Mouse (Mus musculus): Measurements from ENCODE around the gene Borcs8.
A peak's percentile ranks its signal among the peaks of the same experiment; 100 is the strongest.

Gene Borcs8

DNA sequence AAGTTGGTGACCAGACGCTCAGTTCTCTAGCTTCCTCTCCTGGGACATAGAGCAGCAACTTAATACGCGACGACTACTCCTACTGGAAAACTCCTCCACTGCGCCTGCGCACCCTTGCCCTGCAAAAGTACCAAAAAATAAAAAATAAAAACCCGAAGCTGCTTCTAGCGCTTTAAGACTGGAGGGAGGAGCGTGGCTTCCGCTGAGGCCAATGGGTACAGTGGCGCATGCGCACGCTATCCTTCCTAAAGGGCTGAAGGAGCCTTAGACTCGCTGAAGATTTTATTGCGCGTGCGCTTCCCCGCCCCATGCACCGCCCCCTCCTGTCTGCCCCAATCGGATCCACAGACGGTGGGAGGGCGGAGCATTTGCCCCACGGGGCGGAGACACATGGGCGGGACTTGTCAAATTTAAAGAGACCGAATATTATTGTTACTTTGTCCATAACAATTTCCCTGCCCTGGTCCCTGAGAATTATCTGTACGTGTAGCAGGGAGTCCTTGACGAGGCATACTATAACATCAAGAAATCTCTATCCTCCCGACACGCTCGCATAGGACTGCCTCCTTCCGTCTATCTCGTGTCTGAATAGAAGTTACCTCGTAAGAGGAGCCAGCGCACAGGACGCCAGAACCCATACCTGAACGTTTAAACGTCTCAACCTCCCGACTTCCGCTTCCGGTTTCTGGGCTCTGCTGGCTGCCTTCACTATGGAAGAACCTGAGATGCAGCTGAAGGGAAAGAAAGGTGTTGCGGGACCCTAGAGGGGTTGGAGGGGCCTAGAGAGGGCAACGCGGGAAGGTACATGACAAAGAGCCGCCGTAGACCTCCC lies at the start of gene Borcs8, which contains the start of the genes Rfxank and Mef2b:
TSS of gene Borcs8 (plus strand) at position 474 of the 832 bp plus-strand sequence.
TSS of gene Rfxank (minus strand) at position 129 of the 832 bp plus-strand sequence.
TSS of gene Mef2b (plus strand) at position 686 of the 832 bp plus-strand sequence.
- DNase-seq (ENCODE audit: low spot score) = peak; percentile 100

- DNase-seq (ENCODE audit: low spot score) = no peak
Measured at GRCm38 (mm10) chr8:70092786-70093185, 46.5 kb upstream of the Borcs8 start.

GRCm38 (mm10) chr8:70099276-70099675 lies 40.0 kb upstream of the Borcs8 start:
- no peak for DNase-seq (ENCODE audit: low spot score)

DNA sequence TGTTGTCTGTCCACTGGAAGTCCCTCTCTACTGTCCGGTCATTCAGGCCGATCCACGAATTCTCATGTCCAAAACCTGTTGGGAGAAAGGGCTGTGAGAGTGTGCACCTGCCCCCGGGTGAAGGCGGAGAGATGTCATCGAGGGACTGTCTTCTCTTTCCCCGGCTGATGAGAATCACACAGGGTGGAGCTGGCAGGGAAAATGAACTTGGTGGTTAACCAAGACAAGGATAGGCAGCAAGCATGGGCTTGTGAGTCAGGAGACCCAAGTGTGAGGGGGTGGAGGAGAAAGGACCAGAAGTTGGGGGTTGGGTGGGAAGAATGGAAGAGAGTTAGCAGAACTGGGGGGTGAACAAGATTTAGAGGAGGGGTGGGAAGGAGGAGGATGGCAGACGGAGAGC lies 39.1 kb upstream of the Borcs8 start:
- DNase-seq (ENCODE audit: low spot score) = no peak

GRCm38 (mm10) chr8:70104506-70104905 lies 34.8 kb upstream of the Borcs8 start:
- DNase-seq (ENCODE audit: low spot score) = peak; percentile 15

DNA sequence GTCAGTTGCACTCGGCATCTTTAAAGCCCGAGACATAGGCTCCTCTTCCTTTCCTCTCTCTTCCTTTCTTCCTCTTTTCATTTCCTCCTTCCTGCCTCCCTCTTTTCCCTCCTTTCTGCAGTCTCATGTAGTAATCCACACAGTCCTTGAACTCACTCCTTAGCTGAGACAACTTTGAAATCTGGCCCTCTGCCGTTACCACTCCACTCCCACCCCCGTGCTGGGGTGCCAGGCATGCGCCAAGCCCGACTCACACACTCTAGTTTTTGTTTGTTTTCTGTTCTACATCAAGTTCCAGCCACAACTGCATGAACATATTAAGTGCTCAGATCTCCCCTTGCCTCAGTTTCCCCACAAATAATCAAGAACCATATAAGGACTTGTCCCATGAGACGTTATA lies 34.4 kb upstream of the Borcs8 start:
- no peak for DNase-seq (ENCODE audit: low spot score)

DNA sequence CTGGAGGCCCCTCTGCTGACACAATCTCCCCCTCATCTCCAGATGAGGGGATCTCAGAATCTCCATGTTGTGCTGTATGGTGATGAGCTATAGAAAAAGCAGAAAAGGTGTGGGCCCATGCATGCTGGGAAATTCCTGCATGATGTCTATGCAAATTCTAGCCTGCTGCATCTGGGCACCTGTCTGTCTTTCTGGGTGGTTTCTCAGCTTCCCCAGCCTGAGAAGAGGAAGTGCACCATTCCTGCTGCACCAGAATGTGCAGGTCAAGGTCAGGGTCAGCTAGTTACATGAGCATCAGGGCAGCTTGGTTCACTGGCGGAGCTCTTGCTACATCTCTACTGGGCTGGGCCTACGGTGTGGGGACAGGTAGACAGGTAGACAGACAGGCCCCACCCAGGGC lies 28.8 kb upstream of the Borcs8 start:
- no peak for DNase-seq (ENCODE audit: low spot score)

DNA sequence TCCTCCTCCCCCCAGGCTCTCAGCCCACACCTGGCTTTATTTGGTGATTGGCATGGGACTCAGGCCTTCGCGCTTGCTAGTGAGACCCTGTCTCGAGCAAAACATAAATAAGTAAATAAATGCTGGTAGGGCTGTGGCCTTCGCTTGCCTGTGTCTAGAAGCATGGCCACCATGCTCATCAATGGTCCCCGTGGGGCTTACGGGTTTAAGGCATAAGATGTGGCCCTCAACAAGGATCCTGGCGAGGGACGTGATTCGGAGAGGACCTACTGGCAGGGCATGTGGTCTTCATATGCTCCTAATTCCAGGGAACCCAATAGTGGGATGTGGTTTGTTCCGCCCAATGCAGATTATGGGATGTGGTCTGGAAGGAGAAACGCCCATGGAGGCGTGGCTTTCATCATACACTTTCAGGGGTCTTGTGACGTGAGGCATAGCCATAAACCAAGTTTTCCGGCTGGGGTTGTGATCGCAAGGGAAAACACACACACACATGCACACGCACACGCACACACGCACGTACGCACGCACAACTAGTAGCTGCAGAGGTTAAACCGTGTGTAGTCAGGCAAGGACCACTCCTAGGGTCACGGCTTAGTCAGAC lies 28.0 kb upstream of the Borcs8 start:
- DNase-seq (ENCODE audit: low spot score) = no peak

DNA sequence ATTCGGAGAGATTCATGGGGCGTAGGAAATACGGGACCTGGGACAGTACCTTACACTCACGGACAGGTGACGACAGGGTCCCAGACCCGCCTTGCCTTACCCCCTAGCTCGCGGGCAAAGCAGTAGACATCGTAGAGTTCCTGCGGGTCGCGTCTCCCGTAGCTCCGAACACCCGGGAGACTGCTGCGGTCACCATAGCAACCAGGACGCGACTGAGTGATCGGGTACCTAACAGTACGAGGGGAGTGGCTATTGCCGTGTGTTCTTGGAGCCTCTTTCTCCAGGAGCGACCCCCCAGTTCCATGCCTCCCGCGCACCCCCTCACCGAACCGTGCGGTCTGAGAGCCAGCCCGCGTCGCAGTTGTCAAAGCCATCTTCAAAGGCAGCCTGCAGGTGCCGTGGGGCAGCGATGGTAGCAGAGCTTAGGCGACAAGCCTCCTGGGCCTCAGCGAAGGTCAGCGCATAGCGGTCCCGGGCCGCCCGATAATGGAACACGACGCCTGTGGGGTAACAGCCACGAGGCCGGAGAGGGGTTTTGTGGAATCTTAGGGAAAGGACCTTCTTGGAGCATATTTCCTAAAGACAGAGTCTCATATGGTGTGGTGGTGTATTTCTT lies 26.8 kb upstream of the Borcs8 start:
- DNase-seq (ENCODE audit: low spot score) = no peak

DNA sequence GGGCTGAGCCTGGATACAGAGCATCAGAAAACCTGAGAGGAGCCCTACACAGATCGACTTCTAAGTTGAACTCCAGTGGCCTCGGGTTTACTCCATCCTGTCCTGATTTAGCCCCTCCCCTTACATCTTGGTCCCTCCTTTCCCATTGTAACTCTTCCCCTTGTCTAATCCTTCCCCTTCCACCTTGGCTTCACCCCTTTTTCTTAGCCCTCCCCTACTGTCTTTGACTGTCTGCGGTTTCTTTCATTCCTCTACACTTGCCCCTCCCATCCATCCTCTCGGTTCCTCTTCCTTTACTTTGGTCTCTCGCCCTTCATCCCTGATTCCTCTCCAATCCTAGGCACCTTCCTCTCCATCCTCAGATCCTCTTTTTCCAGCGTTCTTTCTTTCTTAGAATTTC lies 24.8 kb upstream of the Borcs8 start:
- DNase-seq (ENCODE audit: low spot score) = no peak

DNA sequence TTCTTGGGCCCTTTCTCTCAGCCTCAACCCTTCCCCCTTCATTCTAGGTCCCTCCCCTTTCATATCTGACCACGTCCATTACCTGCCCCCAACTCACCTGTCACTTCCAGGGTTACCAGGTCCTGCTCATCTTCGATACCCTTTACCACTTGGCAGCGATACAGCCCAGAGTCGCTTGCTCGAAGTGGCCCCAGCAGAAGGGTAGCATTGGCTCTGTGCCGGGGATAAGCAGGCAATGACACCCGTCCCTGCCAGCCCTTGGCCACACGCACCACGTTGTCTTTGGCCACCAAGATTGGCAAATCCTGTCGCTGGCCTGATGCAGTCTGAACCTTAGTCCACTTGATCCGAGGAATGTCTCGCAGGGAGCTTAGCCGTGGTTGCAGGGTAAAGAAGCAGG lies 24.4 kb upstream of the Borcs8 start:
- DNase-seq (ENCODE audit: low spot score) = no peak

- peak; percentile 54 for DNase-seq (ENCODE audit: low spot score)
Measured at GRCm38 (mm10) chr8:70117611-70118010, 21.7 kb upstream of the Borcs8 start.

DNA sequence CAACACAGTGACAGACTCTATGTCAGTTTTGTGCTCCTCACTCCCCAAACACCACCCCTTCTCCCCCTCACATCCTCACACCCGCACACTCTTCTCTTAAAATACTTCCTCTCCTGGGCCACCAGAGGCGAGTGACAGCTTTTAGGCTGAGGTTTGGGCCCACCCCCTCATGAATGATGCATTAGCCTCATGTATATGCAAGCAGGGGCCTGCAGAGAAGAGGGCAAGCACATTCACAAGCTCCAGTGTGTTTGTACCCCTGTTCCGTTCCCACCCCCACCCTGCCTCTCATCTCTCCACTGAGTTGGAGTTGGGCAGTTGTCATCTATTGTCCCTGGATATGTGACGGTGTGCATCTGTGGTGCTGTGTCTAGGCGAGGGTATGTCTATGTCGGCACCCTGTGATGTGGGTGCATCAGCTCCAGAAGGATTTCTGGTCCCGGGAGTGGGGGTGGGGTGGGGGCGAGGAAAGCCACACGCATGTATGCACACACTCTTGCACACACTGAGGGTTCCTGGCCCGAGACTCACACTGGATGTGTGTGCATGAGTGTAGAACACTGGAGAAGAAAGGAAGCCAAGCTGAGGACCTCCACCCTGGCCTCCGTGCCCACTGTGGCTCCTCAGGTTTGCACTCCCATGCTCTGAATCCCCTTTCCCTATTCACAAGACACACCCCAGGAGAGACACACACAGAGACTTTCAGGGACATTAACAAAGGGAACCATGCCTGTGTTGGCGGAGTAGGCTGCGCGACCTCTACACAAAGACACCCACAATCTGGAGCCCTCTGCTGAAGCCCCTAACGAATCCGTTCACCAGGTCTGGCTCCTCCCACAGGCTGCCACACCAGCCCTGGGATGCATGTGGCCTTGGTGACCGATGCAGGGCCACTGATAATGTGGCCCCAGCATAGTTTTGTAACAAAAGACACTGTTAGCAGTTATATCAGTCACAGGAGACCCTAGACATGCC lies 20.3 kb upstream of the Borcs8 start:
- no peak for DNase-seq (ENCODE audit: low spot score)

GRCm38 (mm10) chr8:70120667-70121066 lies 18.6 kb upstream of the Borcs8 start, which contains the start of gene Ncan:
Ncan (minus strand) TSS chr8:70120873.
- DNase-seq (ENCODE audit: low spot score) = no peak

DNA sequence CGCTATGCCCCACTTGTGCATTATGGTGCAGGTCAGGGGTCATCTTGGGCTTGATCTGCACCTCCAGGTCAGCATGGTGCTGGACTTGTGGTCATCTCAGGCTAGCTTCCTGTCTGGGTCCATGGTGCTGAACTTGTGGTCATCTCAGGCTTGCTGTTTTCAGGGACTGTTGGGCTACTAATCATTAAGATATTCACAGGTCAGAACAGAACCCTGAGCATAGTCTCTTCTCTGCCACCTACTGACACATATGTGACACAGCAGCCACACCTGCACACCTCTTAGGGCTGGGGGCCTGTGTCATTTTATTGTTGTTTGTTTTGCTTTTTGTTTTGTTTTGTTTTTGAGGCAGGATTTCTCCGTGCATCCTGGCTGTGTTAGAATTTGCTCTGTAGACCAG lies 16.4 kb upstream of the Borcs8 start:
- no peak for DNase-seq (ENCODE audit: low spot score)

DNA sequence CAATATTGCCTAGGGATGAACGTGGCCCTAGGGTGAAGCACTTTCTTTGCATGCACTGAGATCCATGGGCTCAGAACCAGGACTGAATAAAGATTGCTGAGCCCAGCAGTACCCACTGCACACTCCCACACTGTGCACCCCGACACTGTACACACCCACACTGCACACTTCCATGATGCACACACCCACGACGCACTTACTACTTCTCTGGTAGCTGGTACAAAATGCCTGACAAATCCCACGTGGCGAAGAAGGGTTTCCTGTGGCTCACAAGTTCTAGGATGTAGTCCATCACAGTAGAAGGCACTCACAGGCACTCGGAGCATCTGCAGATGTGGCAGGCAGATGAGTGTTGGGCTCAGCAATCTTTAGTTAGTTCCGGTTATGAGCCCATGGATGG lies 14.3 kb upstream of the Borcs8 start:
- DNase-seq (ENCODE audit: low spot score) = no peak

GRCm38 (mm10) chr8:70128435-70128834 lies 10.9 kb upstream of the Borcs8 start:
- no peak for DNase-seq (ENCODE audit: low spot score)

DNA sequence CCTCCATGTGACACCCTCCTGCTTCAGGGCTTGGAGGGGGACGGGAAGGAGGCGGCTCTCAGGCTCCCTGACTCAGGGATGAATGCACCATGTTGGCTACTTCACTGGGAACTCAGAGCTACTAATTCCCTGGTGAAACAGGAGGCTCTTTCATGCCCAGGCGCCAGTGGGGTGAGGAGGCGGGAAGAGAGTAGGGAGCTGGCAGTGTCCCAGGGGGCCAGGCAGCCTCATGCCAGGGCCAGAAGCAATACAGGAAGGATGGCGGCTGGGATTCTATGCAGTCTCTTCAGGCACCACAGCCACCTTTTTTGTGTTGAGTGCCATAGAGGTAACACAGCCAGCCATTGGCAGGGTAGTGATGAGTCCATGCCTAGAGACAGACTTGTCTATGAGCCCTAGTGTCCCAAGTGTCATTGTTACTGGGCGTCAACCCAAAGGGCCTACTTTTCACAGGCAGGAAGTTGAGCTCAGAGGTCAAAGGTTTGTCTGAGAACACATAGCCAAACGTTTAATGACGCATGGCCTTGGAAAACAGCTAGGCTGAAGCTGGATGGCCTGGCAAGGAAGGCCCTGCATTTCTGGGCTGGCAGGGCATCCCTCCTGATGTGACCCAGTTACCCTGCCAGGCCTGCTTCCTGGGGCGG lies 9.9 kb upstream of the Borcs8 start:
- DNase-seq (ENCODE audit: low spot score) = no peak

GRCm38 (mm10) chr8:70130066-70130465 lies 9.2 kb upstream of the Borcs8 start:
- no peak for DNase-seq (ENCODE audit: low spot score)

DNA sequence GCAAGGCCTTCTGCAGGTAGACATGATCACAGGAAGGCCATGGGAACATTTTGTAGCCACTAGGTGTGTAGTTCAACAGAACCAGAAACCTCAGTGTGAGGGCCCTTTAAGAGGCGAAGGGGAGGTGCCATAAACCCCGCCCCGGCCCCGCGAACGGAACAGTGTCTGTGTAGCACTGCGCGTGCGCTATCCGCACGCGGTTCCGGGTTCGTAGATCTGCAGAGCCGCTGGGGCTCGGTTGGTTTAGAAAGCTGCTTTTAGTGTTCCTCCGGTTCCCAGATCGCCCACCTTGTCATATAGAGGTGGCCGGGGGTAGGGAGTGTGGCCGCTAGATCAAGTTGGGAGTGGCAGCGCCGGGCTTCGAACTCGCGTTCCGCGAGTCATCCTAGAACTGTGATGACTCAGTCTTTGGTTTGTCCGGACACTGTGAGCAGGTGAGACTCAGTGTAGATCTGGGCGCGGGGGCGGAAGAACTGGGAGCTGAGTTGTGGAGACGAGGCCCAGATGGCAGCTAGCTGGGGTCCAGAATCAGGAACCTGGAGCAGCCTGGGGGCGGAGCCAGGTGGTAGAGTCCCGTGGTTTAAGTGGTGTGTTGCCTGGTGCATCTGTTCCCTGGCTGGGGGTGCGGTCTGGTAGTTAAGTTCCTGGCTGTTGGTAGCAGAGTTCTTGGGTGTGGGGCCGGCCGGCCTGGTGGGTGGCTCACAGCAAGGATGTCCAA lies 8.0 kb upstream of the Borcs8 start, which contains the start of gene Nr2c2ap:
TSS of gene Nr2c2ap (plus strand) at position 168 of the 718 bp plus-strand sequence.
- DNase-seq (ENCODE audit: low spot score) = peak; percentile 83
